8 mouse cellular contexts compared by ENCODE assay signal in the genomic region with DNA sequence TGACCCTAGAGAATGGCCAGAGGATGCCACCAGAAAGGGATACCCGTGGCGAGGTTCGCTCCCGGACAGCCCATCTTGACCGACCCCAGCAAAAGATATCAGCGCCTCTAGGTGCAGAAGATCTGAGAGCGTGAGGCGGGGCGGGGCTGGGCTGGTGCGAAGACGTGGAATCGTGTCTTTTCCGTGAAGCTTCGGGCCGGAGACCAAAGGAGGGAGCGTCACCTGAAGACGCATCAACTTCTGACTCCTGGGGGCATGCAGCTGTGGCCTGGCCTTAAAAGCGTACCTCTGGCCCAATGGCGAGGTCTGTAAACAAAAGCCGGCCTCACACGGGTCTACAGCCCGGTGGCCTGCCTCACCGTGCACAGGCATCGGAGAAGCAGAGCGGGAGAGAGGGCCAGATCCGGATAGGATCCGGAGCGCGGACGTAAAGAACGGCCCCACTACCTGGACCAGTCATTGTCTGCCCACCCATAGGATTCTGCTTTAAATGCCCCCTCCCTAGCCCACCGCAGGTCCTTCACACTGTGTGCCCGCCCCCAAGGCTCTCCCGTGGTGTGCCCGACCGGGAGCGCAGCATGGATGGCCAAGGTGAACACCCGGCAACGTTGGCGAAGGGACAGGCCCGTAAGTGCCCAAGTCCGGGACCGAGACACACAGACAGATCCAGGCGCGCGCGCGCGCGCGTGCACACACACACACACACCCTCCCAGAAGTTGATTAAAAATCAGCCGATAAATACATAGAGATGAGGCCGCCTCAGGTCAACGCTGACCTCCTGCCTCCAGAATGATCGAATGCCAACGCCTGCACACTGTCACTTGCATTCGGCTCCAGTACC. TPM values are rescaled to one million over a fixed set of nuclear protein-coding genes. Genes with fewer than 3 reads are reported as not detected.
DNase-seq lines count a peak whose midpoint lies in the region; ATAC-seq lines count a peak whose summit lies in the region.

No protein-coding gene starts in this region.

- peak; percentile 92 for DNase-seq in heart, adult 11 months
- DNase-seq in heart, postnatal 25 days (ENCODE audit: low spot score), result no peak
- peak; percentile 77 for DNase-seq in cerebellum, postnatal 14 days
- DNase-seq in frontal cortex, postnatal 36 days (ENCODE audit: low spot score in 2 of 2), result peak; percentile 26 to 43
- peak; percentile 15 to 21 for DNase-seq in kidney, adult 8-10 months

- H3K9me3 ChIP-seq in limb, embryonic 13.5 days, result no peaks in the 10 kb centered on the region
- H3K9me3 ChIP-seq in midbrain, embryonic 15.5 days, result no peaks in the 10 kb centered on the region
- H3K9me3 ChIP-seq in stomach, embryonic 15.5 days, result no peaks in the 10 kb centered on the region

- H3K4me3 ChIP-seq in limb, embryonic 13.5 days, result peak overlapping the region; percentile 80
- peak overlapping the region; percentile 76 for H3K4me3 ChIP-seq in midbrain, embryonic 15.5 days
- peak overlapping the region; percentile 73 for H3K4me3 ChIP-seq in stomach, embryonic 15.5 days (replicated peaks)

- H3K36me3 ChIP-seq in limb, embryonic 13.5 days, result peaks cover 2% of the 10 kb centered on the region
- no peaks in the 10 kb centered on the region for H3K36me3 ChIP-seq in midbrain, embryonic 15.5 days (replicated peaks)
- no peaks in the 10 kb centered on the region for H3K36me3 ChIP-seq in stomach, embryonic 15.5 days

- peak overlapping the region; percentile 81 for H3K27ac ChIP-seq in limb, embryonic 13.5 days
- peak overlapping the region; percentile 96 for H3K27ac ChIP-seq in midbrain, embryonic 15.5 days
- H3K27ac ChIP-seq in stomach, embryonic 15.5 days, result peak overlapping the region; percentile 57

- peak overlapping the region; percentile 84 for H3K9ac ChIP-seq in limb, embryonic 13.5 days
- peak overlapping the region; percentile 84 for H3K9ac ChIP-seq in midbrain, embryonic 15.5 days
- peak overlapping the region; percentile 53 for H3K9ac ChIP-seq in stomach, embryonic 15.5 days

- intact Hi-C loops in heart, postnatal 25 days (cut with DNase I), result no loop called here

- ATAC-seq in limb, embryonic 13.5 days (ENCODE audit: low FRiP score, low read depth), result no peak
- ATAC-seq in midbrain, embryonic 15.5 days (replicated peaks), result peak; percentile 18
- no peak for ATAC-seq in stomach, embryonic 15.5 days (ENCODE audit: insufficient read depth, low FRiP score, low read depth)

- H3K4me1 ChIP-seq in limb, embryonic 13.5 days, result peaks cover 54% of the 10 kb centered on the region
- H3K4me1 ChIP-seq in midbrain, embryonic 15.5 days, result peaks cover 31% of the 10 kb centered on the region
- H3K4me1 ChIP-seq in stomach, embryonic 15.5 days, result peaks cover 17% of the 10 kb centered on the region

- H3K27me3 ChIP-seq in limb, embryonic 13.5 days, result no peaks in the 10 kb centered on the region
- no peaks in the 10 kb centered on the region for H3K27me3 ChIP-seq in midbrain, embryonic 15.5 days (replicated peaks)
- no peaks in the 10 kb centered on the region for H3K27me3 ChIP-seq in stomach, embryonic 15.5 days (replicated peaks)

- peak overlapping the region; percentile 95 for H3K4me2 ChIP-seq in limb, embryonic 13.5 days (replicated peaks)
- peak overlapping the region; percentile 76 for H3K4me2 ChIP-seq in midbrain, embryonic 15.5 days
- peak overlapping the region; percentile 100 for H3K4me2 ChIP-seq in stomach, embryonic 15.5 days

- WGBS in limb, embryonic 13.5 days, result under 1% methylated on average over 57 of the region's 57 CpGs
- under 1% methylated on average over 57 of the region's 57 CpGs for WGBS in midbrain, embryonic 15.5 days
- under 1% methylated on average over 57 of the region's 57 CpGs for WGBS in stomach, embryonic 15.5 days

RNA-seq across cellular contexts. Expression of a gene that starts 0.8 kb away (rescaled TPM):
- total RNA-seq in heart, postnatal 25 days (2021), result 1 to 10 TPM; 6.7 to 7.8 TPM
- 46.1 and 55.0 TPM in 2 replicates for polyA plus RNA-seq in limb, embryonic 13.5 days (2015; fragmentation: Nextera tagmentation; extraction: Ambion mirVana)
- polyA plus RNA-seq in midbrain, embryonic 15.5 days (2015; fragmentation: Nextera tagmentation; extraction: Ambion mirVana), result 26.3 and 30.8 TPM in 2 replicates
- polyA plus RNA-seq in stomach, embryonic 15.5 days (2015; fragmentation: Nextera tagmentation; extraction: Ambion mirVana), result 19.1 and 19.5 TPM in 2 replicates
